Mouse (Mus musculus): ENCODE results near the gene Csnk2a1.

Csnk2a1 gene

GRCm38 (mm10) chr2:152323971-152324370 lies 97.3 kb downstream of the Csnk2a1 start:
- in situ Hi-C loops (cut with MboI): no loop called here

GRCm38 (mm10) chr2:152324842-152325241 lies 98.2 kb downstream of the Csnk2a1 start:
- in situ Hi-C loops (cut with MboI): no loop called here

- in situ Hi-C loops (cut with MboI): no loop called here
Measured at GRCm38 (mm10) chr2:152326157-152326556, 99.5 kb downstream of the Csnk2a1 start.

GRCm38 (mm10) chr2:152326654-152327053 lies 100.0 kb downstream of the Csnk2a1 start:
- in situ Hi-C loops (cut with MboI): no loop called here

- in situ Hi-C loops (cut with MboI): no loop called here
Measured at GRCm38 (mm10) chr2:152327980-152328379, 101.3 kb downstream of the Csnk2a1 start.

GRCm38 (mm10) chr2:152330858-152331423 lies 104.3 kb downstream of the Csnk2a1 start:
- in situ Hi-C loops (cut with MboI): no loop called here

All from mature B cell (primary cell).